Mouse (Mus musculus) left cerebral cortex, adult 8-10 months (tissue): ENCODE data around the gene Il20ra. TPM values are rescaled to one million over a fixed set of nuclear protein-coding genes. Genes with fewer than 3 reads are reported as not detected.
A peak's percentile ranks its signal among the peaks of the same experiment; 100 is the strongest.
"Not testable (repeated sequence)": the region's sequence is repeated elsewhere in the genome, so short reads cannot be mapped to it uniquely, and the experiment has no call there.

Source experiments
- DNase-seq, 2 experiments: peaks; one replicate each; pipeline ENCODE4 v3.0.0; 2022; ENCODE audit warnings: low spot score in 2 of 2
- total RNA-seq, 4 experiments: library from RNA; stranded (reverse); gene quantifications; 2 replicates each; pipeline ENCODE4 v1.2.4; 2022

The Il20ra gene
- total RNA-seq: under 1 TPM; 0.17 to 0.63 (median 0.54) TPM

DNA sequence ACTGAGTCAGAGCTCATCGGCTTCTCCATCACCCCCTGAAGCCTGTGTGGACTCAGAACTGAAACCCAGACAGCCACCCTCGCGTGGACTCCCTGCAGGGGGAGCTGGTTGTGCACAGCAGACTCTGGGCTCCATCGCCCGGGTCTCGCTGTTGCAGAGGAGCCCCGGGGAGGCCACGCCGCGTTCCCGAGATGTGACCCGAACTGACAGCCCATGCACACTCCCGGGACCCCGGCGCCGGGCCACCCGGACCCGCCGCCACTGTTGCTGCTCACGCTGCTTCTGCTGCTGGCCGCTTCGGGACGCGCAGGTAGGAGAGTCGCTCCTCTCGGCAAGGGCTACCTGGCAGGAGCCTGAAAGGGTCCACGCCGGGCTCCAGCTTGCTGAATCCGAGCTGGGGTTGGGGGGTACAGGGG, at the start of gene Il20ra:
Gene Il20ra (plus strand): TSS at position 150 of the 416 bp plus-strand sequence.
- DNase-seq: peak in 1 of 2 experiments; percentile 43

GRCm38 (mm10) chr10:19668973-19669372, 43.4 kb upstream of the Il20ra start:
- DNase-seq: no peak

DNA sequence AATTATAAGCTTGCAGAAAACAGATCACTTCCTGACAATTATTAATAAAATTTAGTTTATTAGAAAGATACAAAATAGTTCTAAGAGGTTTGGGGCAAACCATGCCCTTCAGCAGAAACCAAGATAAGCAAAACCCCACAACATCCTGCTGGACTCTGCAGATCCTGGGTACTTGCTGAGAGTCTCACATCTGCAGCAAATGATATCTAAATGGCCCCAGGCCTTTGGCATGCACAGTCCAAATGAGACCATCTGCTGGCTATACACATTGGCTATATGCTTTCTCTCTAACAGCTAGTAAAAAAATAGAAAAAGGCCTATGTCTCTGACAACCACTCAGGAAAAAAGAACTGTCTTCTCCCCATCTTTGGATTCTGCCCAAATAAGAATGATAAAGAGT, 40.4 kb upstream of the Il20ra start:
- DNase-seq: no peak

DNA sequence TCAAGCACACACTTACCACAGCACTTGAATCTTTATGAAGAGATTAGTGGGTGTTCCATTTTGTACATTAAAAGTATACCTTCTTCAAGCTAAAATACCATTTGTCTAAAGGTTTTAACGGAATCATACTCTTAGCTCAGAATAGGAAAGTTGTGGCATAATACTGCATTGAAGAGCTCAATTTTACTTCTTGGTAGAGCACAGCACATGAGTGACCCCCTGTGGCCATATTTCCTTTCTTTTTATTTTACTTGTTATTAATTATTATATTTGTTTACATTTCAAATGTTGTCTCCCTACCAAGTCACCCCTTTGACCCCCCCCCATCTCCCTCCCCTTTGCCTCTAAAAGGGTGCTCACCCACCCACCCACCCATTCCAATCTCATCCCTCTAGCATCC, 39.2 kb upstream of the Il20ra start:
- DNase-seq: no peak

- no peak for DNase-seq
These were observed 24.7 kb upstream of the Il20ra start for GRCm38 (mm10) chr10:19687686-19688085.

DNA sequence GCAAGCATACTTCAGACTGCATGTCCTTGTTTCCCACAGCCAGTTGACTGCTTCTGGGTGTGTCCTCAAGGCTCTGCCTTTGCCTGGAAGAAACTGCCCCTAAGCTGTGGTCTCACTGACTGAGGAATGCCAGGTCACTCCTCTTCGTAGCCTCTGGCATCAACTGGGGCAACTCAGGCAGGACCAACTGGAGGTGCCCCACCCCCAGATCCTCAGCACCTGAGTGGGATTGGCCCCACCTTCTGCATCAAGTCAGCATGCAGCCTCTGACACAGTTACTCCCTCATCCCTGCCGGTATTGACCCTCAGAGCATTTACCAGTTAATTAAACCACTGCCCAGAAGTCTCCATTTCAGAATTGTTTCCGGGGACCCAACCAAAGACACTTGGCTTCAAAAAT, 21.1 kb upstream of the Il20ra start:
- no peak for DNase-seq

- no peak for DNase-seq
These were observed 20.6 kb upstream of the Il20ra start for GRCm38 (mm10) chr10:19691771-19692170.

DNA sequence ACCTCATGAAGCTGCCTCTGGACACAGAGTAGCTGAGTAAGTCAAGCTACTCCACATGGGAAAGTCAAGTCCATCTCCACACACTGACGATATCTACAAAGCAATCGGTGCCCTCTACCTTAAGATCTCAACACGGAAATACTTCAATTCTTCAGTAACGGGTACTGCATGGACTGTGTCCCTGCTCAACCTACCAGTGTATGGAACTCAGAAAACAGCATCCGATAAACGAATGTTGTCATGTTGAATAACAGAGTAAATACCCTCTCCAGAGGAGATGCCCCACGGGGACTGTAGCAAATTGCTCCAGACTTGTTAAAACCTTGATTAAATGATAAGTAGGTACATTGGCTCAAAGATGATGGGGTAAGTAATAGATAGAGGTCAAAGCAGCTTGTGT, 20.0 kb upstream of the Il20ra start:
- no peak for DNase-seq

GRCm38 (mm10) chr10:19692988-19693387, 19.4 kb upstream of the Il20ra start:
- no peak for DNase-seq

- no peak for DNase-seq
These were observed 18.7 kb upstream of the Il20ra start for GRCm38 (mm10) chr10:19693629-19694028.

- DNase-seq: no peak
These were observed 13.0 kb upstream of the Il20ra start for GRCm38 (mm10) chr10:19699331-19699730.

- no peak for DNase-seq
These were observed 7.9 kb upstream of the Il20ra start for GRCm38 (mm10) chr10:19704445-19704844.

GRCm38 (mm10) chr10:19707768-19708167, 4.6 kb upstream of the Il20ra start:
- no peak for DNase-seq

DNA sequence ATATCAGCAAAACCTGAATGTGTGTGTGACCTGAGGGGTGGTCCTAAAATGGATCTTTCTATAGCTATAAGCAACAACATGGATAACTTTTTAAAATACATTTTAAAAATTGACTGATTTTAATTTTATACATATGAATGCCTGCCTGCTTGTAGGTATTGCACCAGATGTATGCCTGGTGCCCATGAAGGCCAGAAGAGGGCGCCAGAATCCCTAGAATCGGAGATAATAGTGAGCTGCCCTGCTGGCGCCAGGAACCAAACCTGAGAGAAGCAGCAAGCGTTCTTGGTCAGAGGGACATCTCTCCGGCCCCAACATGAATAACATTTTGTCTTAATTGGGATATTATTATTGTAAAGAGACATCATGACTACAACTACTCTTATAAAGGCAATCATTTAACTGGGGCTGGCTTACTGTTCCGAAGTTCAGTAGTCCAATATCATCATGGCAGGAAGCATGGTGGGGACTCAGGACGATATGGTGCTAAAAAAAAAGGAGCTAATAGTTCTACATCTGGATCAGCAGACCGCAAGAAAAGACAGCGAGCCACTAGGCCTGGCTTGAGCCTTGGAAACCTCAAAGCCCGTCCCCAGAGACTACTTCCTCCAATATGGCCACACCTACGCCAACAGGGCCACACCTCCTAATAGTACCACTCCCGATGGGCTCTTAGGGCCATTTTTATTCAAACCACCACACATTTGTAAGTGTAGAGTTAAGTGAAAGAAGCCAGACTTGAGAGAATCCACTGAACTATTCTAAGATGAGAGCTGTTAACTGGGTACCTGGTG, 3.9 kb upstream of the Il20ra start:
- no peak for DNase-seq

- DNase-seq: no peak
These were observed 1.4 kb upstream of the Il20ra start for GRCm38 (mm10) chr10:19711020-19711419.

- DNase-seq: no peak
These were observed 709 bp upstream of the Il20ra start for GRCm38 (mm10) chr10:19711551-19712171.

DNA sequence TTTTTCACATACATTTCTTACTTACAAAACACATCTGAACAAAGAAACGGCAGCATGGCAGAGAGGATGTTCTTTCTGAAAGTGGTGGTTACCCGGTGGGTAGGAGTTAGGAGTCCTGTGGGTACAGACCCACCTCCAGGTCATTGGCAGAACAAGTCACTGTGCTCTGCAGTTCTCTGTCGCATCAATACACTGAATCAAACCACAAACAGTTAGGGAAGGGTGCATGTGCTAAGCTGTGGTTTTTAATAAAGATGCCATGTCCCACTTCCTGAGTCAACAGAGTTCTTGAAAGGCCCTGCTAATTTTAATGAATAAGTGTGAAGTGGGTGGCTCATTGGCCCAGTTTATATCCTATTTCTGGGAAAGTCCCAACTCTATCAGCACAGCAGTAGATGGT, 6.3 kb downstream of the Il20ra start:
- no peak for DNase-seq

DNA sequence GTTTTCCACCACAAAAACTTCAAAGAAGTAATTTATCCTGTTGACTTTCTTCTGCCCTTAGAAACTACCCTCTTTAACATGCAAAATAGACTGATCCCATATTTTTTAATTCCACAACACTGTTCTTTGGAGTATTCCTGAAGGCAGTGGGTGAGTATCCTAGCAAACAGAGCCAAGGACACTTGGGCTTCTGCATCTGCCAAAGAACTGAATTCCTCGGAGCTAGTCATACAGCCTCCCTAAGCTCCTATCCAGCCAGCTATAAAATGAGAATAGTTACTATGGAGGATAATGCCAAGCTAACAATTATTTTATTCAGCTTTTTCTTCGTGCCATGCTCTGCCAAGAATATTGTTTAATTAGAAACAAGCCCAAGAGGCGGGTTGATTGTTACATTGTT, 9.9 kb downstream of the Il20ra start:
- no peak for DNase-seq

DNA sequence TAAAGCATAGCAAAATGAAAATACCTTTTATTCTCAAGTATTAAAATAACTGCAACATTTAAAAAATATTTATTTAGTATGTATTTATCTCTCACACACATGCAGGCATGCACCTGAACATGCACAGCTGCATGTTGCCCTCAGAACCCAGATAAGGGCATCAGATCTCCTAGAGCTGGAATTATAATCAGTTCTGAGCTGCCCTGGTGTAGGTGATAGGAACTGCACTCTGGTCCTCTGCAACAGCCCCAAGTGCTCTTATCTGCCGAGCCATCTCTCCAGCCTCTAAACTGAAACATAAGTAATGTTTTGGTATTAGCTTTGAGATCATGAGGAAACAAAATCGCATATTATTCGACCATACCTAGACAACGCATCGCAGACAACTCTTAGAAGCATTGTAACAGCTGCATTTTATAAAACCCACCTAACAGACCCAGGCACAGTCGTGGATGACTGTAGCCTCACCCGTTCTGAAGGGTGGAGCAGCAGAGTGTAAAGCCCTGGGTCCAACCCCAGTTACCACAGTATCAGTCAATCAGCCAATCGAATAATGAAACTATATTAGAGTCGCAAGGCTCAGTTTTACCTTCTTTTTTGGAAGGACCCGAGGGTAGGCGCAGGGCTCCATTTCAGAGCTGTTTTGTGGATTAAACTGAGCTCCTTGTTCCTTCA, 11.9 kb downstream of the Il20ra start:
- no peak for DNase-seq

DNA sequence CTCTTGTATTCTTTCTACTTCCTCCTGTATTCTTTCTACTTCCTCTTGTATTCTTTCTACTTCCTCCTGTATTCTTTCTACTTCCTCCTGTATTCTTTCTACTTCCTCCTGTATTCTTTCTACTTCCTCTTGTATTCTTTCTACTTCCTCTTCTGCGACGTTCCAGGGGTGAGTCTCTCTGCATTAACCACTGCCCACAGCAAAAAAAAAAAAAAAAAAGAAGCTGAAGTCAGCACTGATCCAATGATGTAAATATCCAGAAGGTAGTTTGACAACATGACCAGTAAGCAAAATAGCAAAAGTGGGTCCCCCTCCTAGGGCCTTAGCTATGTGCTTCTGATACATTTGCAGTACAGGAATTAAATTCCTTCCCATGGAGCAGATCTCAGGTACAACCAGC, 26.1 kb downstream of the Il20ra start:
- DNase-seq: not testable (repeated sequence)

GRCm38 (mm10) chr10:19745662-19746061, 33.3 kb downstream of the Il20ra start:
- no peak for DNase-seq

DNA sequence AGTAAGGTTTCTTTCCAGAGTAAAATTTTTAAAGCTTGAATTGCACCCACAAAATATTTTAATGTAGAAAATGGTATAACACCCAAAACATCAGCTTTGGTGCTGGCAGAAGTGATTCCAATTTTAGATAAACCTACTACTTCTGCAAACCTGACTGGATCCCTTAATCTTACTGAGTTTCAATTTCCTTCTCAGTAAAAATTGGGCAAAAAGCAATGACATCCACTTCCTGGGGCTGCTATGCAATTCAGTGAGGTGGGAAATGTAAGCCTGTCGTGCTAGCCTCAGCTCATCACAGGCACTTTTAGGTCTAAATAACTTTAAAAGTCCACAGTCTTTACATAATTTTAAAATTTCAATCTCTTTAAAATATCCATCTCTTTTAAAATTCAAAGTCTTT, 33.8 kb downstream of the Il20ra start:
- no peak for DNase-seq
